Mouse (Mus musculus) embryonic facial prominence, embryonic 10.5 days (tissue): ENCODE measurements at regions not wholly inside any gene's neighbourhood (a gene's known extent, or its start where the extent isn't known, plus 50 kb on each side); places are given as distances from the start of the nearest gene placed in this dataset. TPM values are rescaled to one million over a fixed set of nuclear protein-coding genes. Genes with fewer than 3 reads are reported as not detected.

Experiments
- DNase-seq: peaks from one replicate; pipeline ENCODE4 v3.0.0-alpha.2; 2017; ENCODE audit warnings: low spot score
- H3K27ac ChIP-seq: fragments of 300-500 bp; sonication (generic); replicated peaks from 2 replicates; pipeline ENCODE4 v1.5.1; 2016; ENCODE audit warnings: mild to moderate bottlenecking
- H3K27me3 ChIP-seq: fragments of 300-500 bp; sonication (generic); replicated peaks from 2 replicates; pipeline ENCODE4 v1.6.1; 2016; ENCODE audit warnings: low read depth, mild to moderate bottlenecking; ENCODE audit not compliant: poor library complexity, severe bottlenecking
- H3K36me3 ChIP-seq: fragments of 300-500 bp; sonication (generic); replicated peaks from 2 replicates; pipeline ENCODE4 v1.6.1; 2016; ENCODE audit warnings: mild to moderate bottlenecking, moderate library complexity
- H3K4me1 ChIP-seq: fragments of 300-500 bp; sonication (generic); 2 replicates; pipeline ENCODE4 v1.6.1; 2016
- H3K4me3 ChIP-seq: fragments of 300-500 bp; sonication (generic); 2 replicates; pipeline ENCODE4 v1.5.1; 2016; ENCODE audit warnings: mild to moderate bottlenecking, moderate library complexity
- H3K9me3 ChIP-seq: fragments of 300-500 bp; sonication (generic); 2 replicates; pipeline ENCODE4 v1.6.1; 2016; ENCODE audit warnings: mild to moderate bottlenecking
- WGBS: fragments of 180-500 bp; shearing (Covaris S2); methylation state at CpG from one replicate; pipeline ENCODE4 v1.1.7; 2016; 5-methylcytosine and 5-hydroxymethylcytosine counted together
- microRNA-seq: library from miRNA; unstranded; fragments of <30 nt; microRNA quantifications from one replicate; pipeline ENCODE4, GENCODE M21; 2017

DNA sequence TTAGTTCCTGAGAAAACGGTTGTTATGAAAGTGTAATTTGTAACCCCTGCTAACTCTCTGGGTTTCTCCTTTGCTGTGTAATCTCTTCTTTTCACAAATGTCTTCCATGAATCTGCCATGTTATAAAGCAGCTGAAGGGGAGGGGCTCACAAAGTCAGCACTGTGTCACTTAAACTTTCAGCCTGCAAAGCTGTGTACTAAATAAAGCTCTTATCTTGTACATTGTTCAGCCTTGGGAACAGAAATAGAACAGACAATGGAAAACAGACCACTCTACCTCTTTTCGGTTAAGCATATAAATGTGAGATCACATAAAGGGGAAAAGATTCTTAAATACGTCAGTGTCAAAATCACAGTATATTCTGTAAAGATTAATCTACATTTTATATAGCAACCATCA is 573.9 kb downstream of the Plxdc2 start:
- no peaks in the 10 kb centered on the region for H3K4me1 ChIP-seq
- no peaks in the 10 kb centered on the region for H3K27me3 ChIP-seq
- H3K4me3 ChIP-seq = no peak overlapping the region
- no peak for DNase-seq
- 87% methylated on average over 3 of the region's 3 CpGs for WGBS
- H3K27ac ChIP-seq = no peak overlapping the region
- no peaks in the 10 kb centered on the region for H3K9me3 ChIP-seq
- H3K36me3 ChIP-seq = no peaks in the 10 kb centered on the region

DNA sequence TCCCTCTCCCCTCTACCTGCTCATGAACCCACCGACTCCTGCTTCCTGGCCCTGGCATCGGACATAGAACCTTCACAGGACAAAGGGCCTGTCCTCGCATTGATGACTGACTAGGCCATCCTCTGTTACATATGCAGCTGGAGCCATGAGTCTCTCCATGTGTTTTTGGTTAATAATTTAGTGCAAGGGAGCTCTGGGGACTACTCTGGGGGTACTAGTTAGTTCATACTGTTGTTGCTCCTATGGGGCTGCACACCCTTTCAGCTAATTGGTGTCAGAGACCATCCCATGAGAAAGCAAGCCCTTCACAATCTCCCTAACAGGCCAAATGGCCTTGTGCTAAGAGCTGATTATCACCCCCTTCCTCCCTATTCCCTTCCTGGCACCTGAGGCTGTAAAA is 603.3 kb downstream of the Plxdc2 start:
- no peaks in the 10 kb centered on the region for H3K27me3 ChIP-seq
- H3K4me3 ChIP-seq = no peak overlapping the region
- DNase-seq = no peak
- no peaks in the 10 kb centered on the region for H3K9me3 ChIP-seq
- no peaks in the 10 kb centered on the region for H3K36me3 ChIP-seq
- no peak overlapping the region for H3K27ac ChIP-seq
- no peaks in the 10 kb centered on the region for H3K4me1 ChIP-seq
- WGBS = 81% methylated on average over 3 of the region's 3 CpGs

DNA sequence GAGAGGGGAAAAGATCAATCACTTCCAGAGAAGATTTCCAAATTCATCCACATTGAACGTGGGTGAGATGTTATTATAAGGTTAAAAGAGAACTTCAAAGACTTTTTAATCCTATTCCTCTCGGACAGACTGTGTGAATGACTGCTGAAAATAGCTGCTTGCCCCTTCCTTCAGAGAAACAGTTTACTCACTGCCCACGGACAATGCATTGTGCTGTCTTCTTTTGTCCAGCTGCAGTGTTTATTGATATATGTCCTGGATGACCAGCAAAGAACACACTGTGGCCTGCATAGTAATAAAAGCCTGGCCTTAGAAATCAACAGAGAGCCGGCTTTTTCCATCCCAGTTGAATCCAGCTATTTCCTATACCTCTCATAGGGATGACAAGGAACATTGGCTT is 621.3 kb downstream of the Plxdc2 start:
- no peak for DNase-seq
- H3K9me3 ChIP-seq = no peaks in the 10 kb centered on the region
- H3K27me3 ChIP-seq = no peaks in the 10 kb centered on the region
- no peak overlapping the region for H3K27ac ChIP-seq
- no peaks in the 10 kb centered on the region for H3K4me1 ChIP-seq
- no peak overlapping the region for H3K4me3 ChIP-seq
- 28% methylated on average over 4 of the region's 4 CpGs for WGBS
- no peaks in the 10 kb centered on the region for H3K36me3 ChIP-seq

- H3K27me3 ChIP-seq = no peaks in the 10 kb centered on the region
- 89% methylated on average over 1 of the region's 1 CpGs for WGBS
- no peak overlapping the region for H3K4me3 ChIP-seq
- H3K36me3 ChIP-seq = no peaks in the 10 kb centered on the region
- no peaks in the 10 kb centered on the region for H3K4me1 ChIP-seq
- H3K27ac ChIP-seq = no peak overlapping the region
- DNase-seq = no peak
- H3K9me3 ChIP-seq = no peaks in the 10 kb centered on the region
Observed at GRCm38 (mm10) chr2:16982823-16983222, 626.7 kb downstream of the Plxdc2 start.

DNA sequence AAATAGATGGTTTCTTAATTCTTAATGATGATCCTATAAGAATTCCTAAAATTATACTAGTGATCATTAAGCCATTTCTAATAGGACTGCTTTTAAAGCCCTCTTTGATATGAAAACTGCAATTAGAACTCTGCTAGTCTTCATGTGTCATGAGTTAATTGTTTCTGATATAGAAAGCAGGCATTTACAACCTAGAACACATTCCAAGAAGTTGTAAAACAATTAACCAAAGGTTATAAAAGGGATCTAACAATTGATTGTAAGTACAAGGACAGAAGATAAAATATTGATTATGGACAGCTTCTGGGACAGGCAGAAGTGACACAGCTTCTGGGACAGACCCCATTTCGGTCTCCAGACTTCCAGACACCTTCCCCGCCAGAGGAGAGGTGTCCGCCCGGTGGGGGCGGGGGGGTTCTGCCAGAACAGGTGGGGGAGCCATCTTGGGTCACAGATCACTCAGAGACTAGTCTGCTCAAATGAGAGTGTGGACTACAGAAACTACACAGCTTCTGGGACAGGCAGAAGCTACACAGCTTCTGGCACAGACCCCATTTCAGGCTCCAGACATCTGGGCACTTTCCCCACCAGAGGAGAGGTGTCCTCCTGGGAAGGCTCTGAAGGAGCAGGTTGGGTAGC is 627.6 kb downstream of the Plxdc2 start:
- Histone ChIP-seq H3K4me3 (no peak overlapping the region), H3K9me3 (no peaks in the 10 kb centered on the region), H3K27ac (no peak overlapping the region), H3K36me3 (no peaks in the 10 kb centered on the region), H3K4me1 (no peaks in the 10 kb centered on the region), H3K27me3 (no peaks in the 10 kb centered on the region)
- DNase-seq = no peak
- WGBS = 92% methylated on average over 5 of the region's 5 CpGs

Small RNA genes lying in the stretch of these regions (microRNA-seq; reads per million reads assigned to microRNA genes)
- gene Gm24933 = not detected
